Mouse (Mus musculus) brain, embryonic 14.5 days (tissue): ENCODE results near the gene Akap9.

Experiments
- CTCF ChIP-seq: fragments of 200-500 bp; IDR thresholded peaks from 2 replicates; pipeline ENCODE4 v1.5.1; 2012; ENCODE audit warnings: inconsistent platforms, mild to moderate bottlenecking, moderate library complexity, borderline replicate concordance; ENCODE audit not compliant: insufficient read depth, insufficient read length; ENCODE audit errors: extremely low read depth
- POLR2A ChIP-seq: fragments of 200-500 bp; IDR thresholded peaks from 2 replicates; pipeline ENCODE4 v1.6.1; 2012; ENCODE audit warnings: mild to moderate bottlenecking, inconsistent platforms, borderline replicate concordance; ENCODE audit not compliant: poor library complexity, insufficient read depth, insufficient read length, severe bottlenecking; ENCODE audit errors: extremely low read depth

DNA sequence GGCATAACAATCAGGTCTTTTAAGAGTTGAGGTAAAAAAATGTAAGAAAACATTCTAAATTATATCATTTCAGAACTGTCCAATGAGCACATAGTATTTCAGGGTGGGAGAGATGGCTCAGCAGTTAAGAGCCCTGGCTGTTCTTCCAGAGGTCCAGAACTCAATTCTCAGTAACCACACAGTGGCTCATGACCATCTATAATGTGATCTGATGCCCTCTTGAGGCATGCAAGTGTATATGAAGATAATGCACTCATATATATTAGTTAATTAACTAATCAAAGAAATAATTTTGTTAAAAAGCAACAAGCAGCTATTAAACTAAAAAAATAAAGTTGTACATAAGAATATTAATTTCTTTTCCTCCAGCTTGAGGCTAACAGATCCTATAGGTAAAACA is 38.7 kb upstream of the Akap9 start:
- TF ChIP-seq CTCF, result no peak
- TF ChIP-seq POLR2A, result no peak
